Mouse (Mus musculus) heart, embryonic 10.5 days (tissue): ENCODE measurements around the gene BC030867. TPM values are rescaled to one million over a fixed set of nuclear protein-coding genes. Genes with fewer than 3 reads are reported as not detected.

Experiments used
- DNase-seq: peaks from one replicate; pipeline ENCODE4 v3.0.0-alpha.2; 2017; ENCODE audit warnings: low spot score
- H3K27ac ChIP-seq: fragments of 300-500 bp; sonication (generic); 2 replicates; pipeline ENCODE4 v1.5.1; 2016; ENCODE audit warnings: mild to moderate bottlenecking
- H3K27me3 ChIP-seq: fragments of 300-500 bp; sonication (generic); 2 replicates; pipeline ENCODE4 v1.6.1; 2016; ENCODE audit warnings: mild to moderate bottlenecking; ENCODE audit not compliant: poor library complexity, insufficient read depth, severe bottlenecking
- H3K36me3 ChIP-seq: fragments of 300-500 bp; sonication (generic); 2 replicates; pipeline ENCODE4 v1.6.1; 2016; ENCODE audit warnings: mild to moderate bottlenecking, moderate library complexity
- H3K4me1 ChIP-seq: fragments of 300-500 bp; sonication (generic); 2 replicates; pipeline ENCODE4 v1.6.1; 2016; ENCODE audit warnings: mild to moderate bottlenecking
- H3K4me3 ChIP-seq: fragments of 300-500 bp; sonication (generic); 2 replicates; pipeline ENCODE4 v1.5.1; 2016; ENCODE audit warnings: mild to moderate bottlenecking, moderate library complexity
- H3K9me3 ChIP-seq: fragments of 300-500 bp; sonication (generic); 2 replicates; pipeline ENCODE4 v1.6.1; 2016; ENCODE audit warnings: mild to moderate bottlenecking, moderate library complexity
- WGBS: fragments of 180-500 bp; shearing (Covaris S2); methylation state at CpG from one replicate; pipeline ENCODE4 v1.1.7; 2016; 5-methylcytosine and 5-hydroxymethylcytosine counted together
- polyA plus RNA-seq: library from polyadenylated mRNA; unstranded; fragments of >200 nt; fragmentation: Nextera tagmentation; extraction: Ambion mirVana; gene quantifications from 2 replicates; pipeline ENCODE4 v1.2.1, GENCODE M21; 2016

The BC030867 gene
- polyA plus RNA-seq, 1 experiment from 2014 or later = 19.4 TPM

- H3K4me1 ChIP-seq = peaks cover 97% of the 10 kb centered on the region
- H3K27ac ChIP-seq = peak overlapping the region; percentile 88
- 26% methylated on average over 12 of the region's 12 CpGs for WGBS
Observed at GRCm38 (mm10) chr11:102216056-102216885, 32.4 kb upstream of the BC030867 start.

GRCm38 (mm10) chr11:102216886-102217240, 31.8 kb upstream of the BC030867 start:
- Histone ChIP-seq H3K36me3 (peaks cover 9% of the 10 kb centered on the region), H3K9me3 (no peaks in the 10 kb centered on the region), H3K27me3 (no peaks in the 10 kb centered on the region), H3K27ac (peak overlapping the region; percentile 88), H3K4me3 (peak overlapping the region; percentile 70), H3K4me1 (peaks cover 97% of the 10 kb centered on the region)
- DNase-seq = no peak
- 31% methylated on average over 5 of the region's 5 CpGs for WGBS

More at GRCm38 (mm10) chr11:102216056-102216885, 32.4 kb upstream of the BC030867 start:
- Histone ChIP-seq H3K27me3 (no peaks in the 10 kb centered on the region), H3K36me3 (peaks cover 8% of the 10 kb centered on the region), H3K4me3 (peak overlapping the region; percentile 70), H3K9me3 (no peaks in the 10 kb centered on the region)
- DNase-seq = no peak

- Histone ChIP-seq H3K27me3 (no peaks in the 10 kb centered on the region), H3K9me3 (no peaks in the 10 kb centered on the region), H3K4me3 (peak overlapping the region; percentile 70), H3K36me3 (peaks cover 11% of the 10 kb centered on the region), H3K4me1 (peaks cover 97% of the 10 kb centered on the region), H3K27ac (peak overlapping the region; percentile 88)
- WGBS = 68% methylated on average over 6 of the region's 6 CpGs
- no peak for DNase-seq
Observed at GRCm38 (mm10) chr11:102217396-102217795, 31.3 kb upstream of the BC030867 start.

GRCm38 (mm10) chr11:102217876-102218430, 30.7 kb upstream of the BC030867 start:
- Histone ChIP-seq H3K27ac (peak overlapping the region; percentile 88), H3K9me3 (no peaks in the 10 kb centered on the region), H3K4me1 (peaks cover 97% of the 10 kb centered on the region), H3K4me3 (peak overlapping the region; percentile 70), H3K36me3 (peaks cover 11% of the 10 kb centered on the region), H3K27me3 (no peaks in the 10 kb centered on the region)
- WGBS = 47% methylated on average over 7 of the region's 7 CpGs
- DNase-seq = no peak

- Histone ChIP-seq H3K36me3 (peaks cover 11% of the 10 kb centered on the region), H3K4me1 (peaks cover 98% of the 10 kb centered on the region), H3K9me3 (no peaks in the 10 kb centered on the region), H3K27me3 (no peaks in the 10 kb centered on the region), H3K4me3 (peak overlapping the region; percentile 70), H3K27ac (peak overlapping the region; percentile 88)
- peak; percentile 97 for DNase-seq
- 0% methylated on average over 10 of the region's 10 CpGs for WGBS
Observed at GRCm38 (mm10) chr11:102218783-102219182, 29.9 kb upstream of the BC030867 start.

- H3K4me1 ChIP-seq = peaks cover 98% of the 10 kb centered on the region
- H3K27ac ChIP-seq = peak overlapping the region; percentile 88
- WGBS = 45% methylated on average over 14 of the region's 14 CpGs
- H3K27me3 ChIP-seq = no peaks in the 10 kb centered on the region
- H3K4me3 ChIP-seq = peak overlapping the region; percentile 70
- no peak for DNase-seq
- H3K9me3 ChIP-seq = no peaks in the 10 kb centered on the region
- H3K36me3 ChIP-seq = peaks cover 11% of the 10 kb centered on the region
Observed at GRCm38 (mm10) chr11:102219247-102219993, 29.3 kb upstream of the BC030867 start.

- Histone ChIP-seq H3K36me3 (peaks cover 11% of the 10 kb centered on the region), H3K4me3 (peak overlapping the region; percentile 70), H3K4me1 (peaks cover 98% of the 10 kb centered on the region), H3K9me3 (no peaks in the 10 kb centered on the region), H3K27ac (peak overlapping the region; percentile 88), H3K27me3 (no peaks in the 10 kb centered on the region)
- DNase-seq = peak; percentile 93
- 29% methylated on average over 4 of the region's 4 CpGs for WGBS
Observed at GRCm38 (mm10) chr11:102219994-102220346, 28.7 kb upstream of the BC030867 start.

GRCm38 (mm10) chr11:102220451-102220850, 28.2 kb upstream of the BC030867 start:
- Histone ChIP-seq H3K27me3 (no peaks in the 10 kb centered on the region), H3K4me1 (peaks cover 98% of the 10 kb centered on the region), H3K4me3 (peak overlapping the region; percentile 70), H3K36me3 (peaks cover 11% of the 10 kb centered on the region), H3K9me3 (no peaks in the 10 kb centered on the region), H3K27ac (peak overlapping the region; percentile 88)
- 49% methylated on average over 6 of the region's 6 CpGs for WGBS
- DNase-seq = no peak

GRCm38 (mm10) chr11:102221243-102221953, 27.3 kb upstream of the BC030867 start:
- Histone ChIP-seq H3K36me3 (peaks cover 11% of the 10 kb centered on the region), H3K4me1 (peaks cover 99% of the 10 kb centered on the region), H3K4me3 (no peak overlapping the region), H3K9me3 (no peaks in the 10 kb centered on the region), H3K27ac (peak overlapping the region; percentile 69), H3K27me3 (no peaks in the 10 kb centered on the region)
- no peak for DNase-seq
- 87% methylated on average over 8 of the region's 8 CpGs for WGBS

GRCm38 (mm10) chr11:102221954-102222351, 26.7 kb upstream of the BC030867 start:
- Histone ChIP-seq H3K27ac (peak overlapping the region; percentile 69; the same call in 1 of the 2 replicates), H3K4me3 (no peak overlapping the region), H3K27me3 (no peaks in the 10 kb centered on the region), H3K9me3 (no peaks in the 10 kb centered on the region), H3K4me1 (peaks cover 100% of the 10 kb centered on the region), H3K36me3 (peaks cover 11% of the 10 kb centered on the region)
- no peak for DNase-seq
- 67% methylated on average over 8 of the region's 8 CpGs for WGBS

- H3K9me3 ChIP-seq = no peaks in the 10 kb centered on the region
- H3K27me3 ChIP-seq = no peaks in the 10 kb centered on the region
- H3K27ac ChIP-seq = no peak overlapping the region; the same call in 1 of the 2 replicates
- peaks cover 11% of the 10 kb centered on the region for H3K36me3 ChIP-seq
- H3K4me1 ChIP-seq = peaks cover 100% of the 10 kb centered on the region
- 28% methylated on average over 6 of the region's 6 CpGs for WGBS
- no peak overlapping the region for H3K4me3 ChIP-seq
- DNase-seq = no peak
Observed at GRCm38 (mm10) chr11:102223166-102223565, 25.5 kb upstream of the BC030867 start.

GRCm38 (mm10) chr11:102224686-102225085, 24.0 kb upstream of the BC030867 start:
- Histone ChIP-seq H3K4me1 (peaks cover 100% of the 10 kb centered on the region), H3K4me3 (peak overlapping the region; percentile 53), H3K9me3 (no peaks in the 10 kb centered on the region), H3K27ac (peak overlapping the region; percentile 53; the same call in 1 of the 2 replicates), H3K36me3 (peaks cover 11% of the 10 kb centered on the region), H3K27me3 (no peaks in the 10 kb centered on the region)
- DNase-seq = no peak
- 5% methylated on average over 22 of the region's 22 CpGs for WGBS
